Mouse (Mus musculus) T-cell, adult 2 months (primary cell): Measurements from ENCODE around the gene Olfr786.

ENCODE experiments used
- DNase-seq: peaks from one replicate; pipeline ENCODE4 v3.0.0; 2022; ENCODE audit warnings: low spot score

Olfr786 gene

DNA sequence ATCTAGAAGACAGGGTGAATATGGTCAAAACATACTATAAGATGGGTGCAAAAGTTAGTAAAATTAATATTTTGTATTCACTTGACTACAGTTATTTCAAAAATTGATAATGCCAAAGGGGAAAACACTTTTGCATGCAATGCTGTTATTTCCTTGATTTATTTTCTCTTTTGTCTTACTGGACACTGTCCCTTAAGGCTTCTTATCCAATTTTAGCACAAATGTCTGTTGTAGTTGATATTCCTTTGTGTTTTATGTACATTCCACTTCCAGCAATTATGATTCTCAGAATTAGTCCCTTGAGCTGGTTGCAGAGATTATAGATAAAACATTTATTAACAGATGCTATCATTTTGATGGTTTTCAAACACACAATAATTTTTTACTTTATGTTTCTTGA lies at the start of gene Olfr786:
Gene Olfr786, plus strand, starts transcription at position 301 of the 400 bp plus-strand sequence.
- DNase-seq, result no peak

DNA sequence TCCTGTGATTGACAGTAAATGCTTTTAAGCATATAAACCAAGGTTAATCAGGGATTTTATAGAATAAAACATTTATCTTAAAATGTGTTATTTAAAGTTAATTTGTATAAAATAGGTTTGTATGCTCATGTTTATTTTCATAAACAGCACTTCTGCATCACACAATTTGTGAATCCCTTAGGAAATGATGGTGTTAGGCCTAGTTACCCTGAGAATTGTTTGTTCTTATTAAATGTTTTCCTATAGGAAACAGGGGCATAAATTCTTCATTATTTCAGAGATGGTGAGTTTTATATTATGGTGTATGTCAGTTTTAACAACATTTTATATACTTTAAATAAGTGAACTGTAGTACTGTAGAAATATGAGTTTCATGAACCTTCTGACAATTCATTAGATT lies 43.3 kb upstream of the Olfr786 start, which contains the start of gene Olfr784:
Gene Olfr784, plus strand, starts transcription at position 301 of the 400 bp plus-strand sequence.
- DNase-seq, result no peak

DNA sequence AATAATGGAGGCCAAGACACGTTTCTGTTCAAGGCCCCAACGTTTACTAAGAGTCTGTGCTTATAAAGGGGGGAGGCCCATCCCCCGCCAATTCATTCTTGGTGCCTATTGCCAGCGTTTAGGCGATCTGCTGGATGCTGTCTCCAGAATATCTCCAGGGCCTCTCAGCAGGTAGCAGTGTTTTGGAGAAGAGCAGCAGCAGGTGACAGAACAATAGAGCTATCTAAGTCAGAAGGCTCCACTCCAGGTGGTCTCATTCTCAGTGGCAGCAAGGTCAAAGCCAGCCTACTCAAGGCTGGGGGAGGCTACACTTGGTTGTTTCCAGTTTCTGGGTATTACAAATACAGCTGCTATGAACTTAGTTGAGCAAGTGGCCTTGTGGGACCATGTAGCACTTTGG lies 26.2 kb upstream of the Olfr786 start:
- no peak for DNase-seq

DNA sequence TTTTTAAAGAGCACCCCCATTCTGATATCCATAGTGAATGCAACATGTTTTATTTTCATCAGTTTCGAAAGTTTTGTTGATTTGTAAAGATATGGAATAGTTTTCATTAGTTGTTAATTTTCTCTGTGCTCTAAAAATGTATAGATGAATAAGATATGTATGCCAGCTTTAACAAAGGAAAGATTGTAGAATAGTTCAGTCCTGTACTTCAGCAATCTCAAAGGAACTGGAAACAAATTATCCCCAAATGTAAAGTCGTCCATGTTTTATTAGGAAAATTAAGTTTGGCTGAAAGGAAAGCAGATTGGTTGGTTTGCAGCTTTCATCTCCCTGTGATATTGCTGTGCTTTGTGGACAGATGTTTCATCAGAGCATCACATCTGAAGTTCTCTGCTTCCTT lies 22.0 kb upstream of the Olfr786 start, which contains the start of gene Olfr785:
Gene Olfr785, plus strand, starts transcription at position 301 of the 400 bp plus-strand sequence.
- no peak for DNase-seq

DNA sequence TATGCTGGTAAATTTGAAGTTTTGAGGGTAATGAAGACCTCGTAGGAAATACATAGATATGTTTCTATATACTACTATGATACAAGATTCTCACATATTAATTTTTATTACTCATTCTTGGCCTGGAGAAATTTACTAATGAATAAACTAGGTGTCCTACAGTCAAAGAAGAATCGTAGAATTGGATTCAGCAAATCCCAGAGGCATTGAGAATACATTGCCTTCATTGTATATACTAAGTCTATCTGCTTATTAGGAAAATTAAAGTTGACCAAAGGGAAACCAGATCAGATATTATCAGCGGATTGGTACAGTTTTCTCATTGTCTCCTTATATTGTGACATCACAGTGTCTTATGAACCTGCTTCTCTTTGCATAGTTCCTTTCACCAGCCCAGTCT lies 34.5 kb downstream of the Olfr786 start, which contains the start of gene Olfr787:
Gene Olfr787, plus strand, starts transcription at position 301 of the 400 bp plus-strand sequence.
- no peak for DNase-seq

- no peak for DNase-seq
Measured at GRCm38 (mm10) chr10:129470698-129471097, 43.6 kb downstream of the Olfr786 start, which contains the start of gene Olfr788. TSS of gene Olfr788 (plus strand) at chr10:129470998.

DNA sequence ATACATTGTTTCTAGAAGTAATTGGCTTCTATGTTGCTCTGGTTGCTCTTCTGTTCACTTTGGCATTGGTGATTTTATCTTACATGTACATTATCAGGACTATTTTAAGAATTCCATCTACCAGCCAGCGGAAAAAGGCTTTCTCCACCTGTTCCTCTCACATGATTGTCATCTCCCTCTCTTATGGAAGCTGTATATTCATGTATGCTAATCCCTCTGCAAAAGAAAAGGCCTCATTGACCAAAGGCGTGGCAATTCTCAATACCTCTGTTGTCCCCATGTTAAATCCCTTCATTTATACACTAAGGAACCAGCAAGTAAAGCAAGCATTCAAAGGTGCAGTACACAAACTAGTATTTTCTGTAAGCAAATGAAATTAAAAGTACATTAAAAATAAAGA lies 46.1 kb downstream of the Olfr786 start:
- no peak for DNase-seq

- no peak for DNase-seq
Measured at GRCm38 (mm10) chr10:129473723-129474122, 46.6 kb downstream of the Olfr786 start.

GRCm38 (mm10) chr10:129484452-129484851 lies 57.3 kb downstream of the Olfr786 start, which contains the start of gene Olfr789:
TSS of gene Olfr789 (plus strand) at chr10:129484752.
- DNase-seq, result no peak
